Mouse (Mus musculus) C2C12 (cell line): ENCODE results near the gene Rsrp1. TPM values are rescaled to one million over a fixed set of nuclear protein-coding genes. Genes with fewer than 3 reads are reported as not detected.
A peak's percentile ranks its signal among the peaks of the same experiment; 100 is the strongest.

Source experiments
- H3K27me3 ChIP-seq: one replicate; pipeline ENCODE4 v1.6.1; 2011; ENCODE audit not compliant: control insufficient read depth, insufficient read depth, insufficient read length
- H3K36me3 ChIP-seq: one replicate; pipeline ENCODE4 v1.6.1; 2011; ENCODE audit not compliant: control insufficient read depth, insufficient read depth
- H3K4me3 ChIP-seq: one replicate; pipeline ENCODE4 v1.5.1; 2011; ENCODE audit warnings: mild to moderate bottlenecking, control low read depth; ENCODE audit not compliant: poor library complexity, insufficient read depth, severe bottlenecking
- H3K79me2 ChIP-seq: one replicate; pipeline ENCODE4 v1.6.1; 2011; ENCODE audit not compliant: control insufficient read depth, insufficient read depth
- H3K79me3 ChIP-seq: one replicate; pipeline ENCODE4 v1.6.1; 2011; ENCODE audit warnings: low read depth, control low read depth
- H3ac ChIP-seq: one replicate; pipeline ENCODE3; 2011; ENCODE audit warnings: low read depth; ENCODE audit not compliant: control insufficient read depth, insufficient read length
- CEBPB ChIP-seq: IDR thresholded peaks from one replicate; pipeline ENCODE4 v1.6.1; 2011; ENCODE audit warnings: low read depth, mild to moderate bottlenecking, control low read depth, moderate library complexity
- CTCF ChIP-seq: IDR thresholded peaks from one replicate; pipeline ENCODE4 v1.5.1; 2011; ENCODE audit not compliant: control insufficient read depth, insufficient read depth, insufficient read length
- FOSL1 ChIP-seq: IDR thresholded peaks from one replicate; pipeline ENCODE4 v1.8.0; 2011; ENCODE audit warnings: mild to moderate bottlenecking, low read length; ENCODE audit not compliant: poor library complexity, insufficient read depth, severe bottlenecking
- MAX ChIP-seq: IDR thresholded peaks from one replicate; pipeline ENCODE4 v1.6.1; 2011; ENCODE audit warnings: mild to moderate bottlenecking, control low read depth
- MYOD1 ChIP-seq: IDR thresholded peaks from one replicate; pipeline ENCODE4 v1.6.1; 2011; ENCODE audit warnings: low read depth; ENCODE audit not compliant: control insufficient read depth, insufficient read length
- MYOG ChIP-seq: IDR thresholded peaks from one replicate; pipeline ENCODE4 v1.6.1; 2011; ENCODE audit not compliant: control insufficient read depth, insufficient read length; ENCODE audit errors: extremely low read depth
- USF1 ChIP-seq: IDR thresholded peaks from one replicate; pipeline ENCODE4 v1.6.1; 2011; ENCODE audit warnings: low read depth, mild to moderate bottlenecking, control low read depth, moderate library complexity
- long read RNA-seq, 2 experiments: library from polyadenylated mRNA; unstranded; transcript quantifications; one replicate each; pipeline ENCODE4 v2.0.0; 2019 to 2020
- polyA plus RNA-seq: library from polyadenylated mRNA; unstranded; fragments of >200 nt; fragmentation: generic; extraction: Trizol; gene quantifications from one replicate; pipeline ENCODE4 v1.2.1, GENCODE M21; 2012; ENCODE audit warnings: missing spikeins

The Rsrp1 gene
- polyA plus RNA-seq, result 35.4 TPM
- long read RNA-seq, experiment 1, transcript Rsrp1-204 (4 exons, 3,051 nt), result major isoform, 23 of 56 reads
- long read RNA-seq, experiment 1, transcript Rsrp1-201 (5 exons, 1,749 nt), result minor isoform, 20 of 56 reads
- long read RNA-seq, experiment 1, partial matches to known transcripts, result 8 of 56 reads
- long read RNA-seq, experiment 1, other reads (novel, unspliced or antisense), result 5 of 56 reads
- long read RNA-seq, experiment 2, transcript Rsrp1-204 (4 exons, 3,051 nt), result major isoform, 56 of 107 reads
- long read RNA-seq, experiment 2, transcript Rsrp1-201 (5 exons, 1,749 nt), result minor isoform, 30 of 107 reads
- long read RNA-seq, experiment 2, partial matches to known transcripts, result 1 of 107 reads
- long read RNA-seq, experiment 2, other reads (novel, unspliced or antisense), result 18 of 107 reads

DNA sequence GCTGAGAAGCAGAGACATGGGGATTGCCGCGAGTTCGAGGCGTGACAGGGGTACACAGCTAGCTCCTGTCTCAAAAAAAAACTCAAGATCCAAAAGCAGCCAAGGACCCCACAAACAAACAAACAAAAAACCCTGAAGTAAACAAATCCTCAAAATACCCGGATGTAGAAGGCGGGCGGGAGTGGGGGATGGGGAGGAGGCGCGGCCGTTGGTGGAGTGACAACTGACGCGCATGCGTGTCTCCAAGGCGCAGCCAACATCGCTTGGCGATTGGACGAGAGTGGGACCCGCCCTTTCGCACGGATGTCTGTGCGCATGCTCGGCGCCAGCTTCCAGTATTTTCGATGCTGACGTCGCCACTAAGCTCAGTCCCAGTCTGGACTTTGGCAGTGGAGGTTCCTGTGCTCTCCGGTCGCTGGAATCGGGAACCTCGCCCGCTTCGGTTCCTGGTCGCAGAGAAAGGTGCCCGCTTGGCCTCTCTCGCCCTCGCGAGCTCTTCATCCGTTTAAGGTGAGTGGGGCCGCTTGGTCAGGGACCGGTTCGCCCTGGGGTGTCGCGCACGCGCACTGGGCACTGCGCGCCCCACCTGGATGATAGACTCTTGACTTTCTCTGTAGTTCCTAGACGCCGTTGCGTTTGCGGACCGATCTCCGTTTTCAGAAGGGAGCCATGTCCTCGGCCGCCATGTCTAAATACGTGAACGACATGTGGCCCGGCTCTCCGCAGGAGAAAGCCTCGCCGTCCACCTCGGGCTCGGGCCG lies at the start of gene Rsrp1:
Gene Rsrp1, plus strand, starts transcription at position 335 of the 761 bp plus-strand sequence.
- Histone ChIP-seq H3K4me3 (peak within 1 kb of the TSS; percentile 87), H3K27me3 (no peaks in the 10 kb centered on the region), H3ac (peak within 1 kb of the TSS; percentile 81), H3K79me3 (peaks cover 33% of the 10 kb centered on the region), H3K36me3 (peaks cover 43% of the 10 kb centered on the region), H3K79me2 (peaks cover 37% of the 10 kb centered on the region)
- no peak for TF ChIP-seq USF1
- no peak for TF ChIP-seq CTCF
- TF ChIP-seq CEBPB, result no peak
- no peak for TF ChIP-seq FOSL1
- no peak for TF ChIP-seq MAX
- TF ChIP-seq MYOG, result no peak

DNA sequence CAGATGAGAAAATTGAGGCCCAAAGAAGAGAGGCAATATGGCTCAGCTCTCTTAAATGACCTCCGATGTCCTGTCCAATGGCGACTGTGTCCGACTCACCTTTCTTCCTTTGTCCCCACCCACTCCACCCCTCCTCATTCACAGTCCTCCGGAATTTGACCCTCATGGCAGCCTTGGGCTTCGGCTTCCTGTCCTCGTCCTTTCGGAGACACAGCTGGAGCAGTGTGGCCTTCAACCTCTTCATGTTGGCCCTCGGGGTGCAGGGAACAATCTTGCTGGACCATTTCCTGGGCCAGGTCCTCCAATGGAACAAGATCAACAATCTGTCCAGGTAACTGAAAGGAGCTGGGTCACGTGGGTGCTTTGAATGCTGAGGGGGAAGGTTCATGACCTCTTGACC lies 47.2 kb upstream of the Rsrp1 start:
- Histone ChIP-seq H3K79me3 (no peaks in the 10 kb centered on the region), H3K79me2 (no peaks in the 10 kb centered on the region), H3ac (no peak overlapping the region), H3K27me3 (no peaks in the 10 kb centered on the region), H3K36me3 (no peaks in the 10 kb centered on the region), H3K4me3 (no peak overlapping the region)
- no peak for TF ChIP-seq MYOD1
- no peak for TF ChIP-seq FOSL1
- no peak for TF ChIP-seq MYOG
- TF ChIP-seq CTCF, result no peak
- no peak for TF ChIP-seq CEBPB
- TF ChIP-seq MAX, result no peak
- TF ChIP-seq USF1, result no peak

DNA sequence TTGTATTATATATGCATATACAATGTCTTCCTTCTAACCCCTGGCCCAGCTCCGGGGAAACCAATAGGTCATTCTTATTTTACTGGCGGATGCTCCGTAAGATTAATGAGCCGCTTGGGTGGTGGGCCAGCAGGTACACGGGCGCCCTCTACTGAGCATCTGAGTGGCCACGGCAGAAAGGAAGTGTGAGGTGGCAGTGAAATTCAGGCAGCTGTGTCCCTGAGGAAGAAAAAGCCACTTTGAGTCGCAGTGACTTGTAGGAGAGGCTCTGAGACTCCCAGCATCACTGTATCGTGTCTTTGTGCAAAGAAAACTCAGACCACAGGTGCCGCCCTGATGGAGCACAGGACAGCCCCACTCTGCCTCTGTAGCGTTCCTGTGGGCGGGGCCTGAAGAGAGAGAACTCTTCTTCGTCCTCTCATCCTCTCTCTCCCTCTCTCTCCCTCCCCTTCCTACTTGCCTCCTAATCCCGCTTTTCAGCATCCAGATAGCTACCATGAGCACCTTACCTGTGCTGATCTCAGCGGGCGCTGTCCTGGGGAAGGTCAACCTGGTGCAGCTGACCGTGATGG lies 43.9 kb upstream of the Rsrp1 start:
- no peaks in the 10 kb centered on the region for H3K79me2 ChIP-seq
- H3ac ChIP-seq, result no peak overlapping the region
- no peaks in the 10 kb centered on the region for H3K36me3 ChIP-seq
- TF ChIP-seq MAX, result no peak
- peak; percentile 73 for TF ChIP-seq CTCF
- H3K27me3 ChIP-seq, result no peaks in the 10 kb centered on the region
- no peak overlapping the region for H3K4me3 ChIP-seq
- H3K79me3 ChIP-seq, result no peaks in the 10 kb centered on the region

DNA sequence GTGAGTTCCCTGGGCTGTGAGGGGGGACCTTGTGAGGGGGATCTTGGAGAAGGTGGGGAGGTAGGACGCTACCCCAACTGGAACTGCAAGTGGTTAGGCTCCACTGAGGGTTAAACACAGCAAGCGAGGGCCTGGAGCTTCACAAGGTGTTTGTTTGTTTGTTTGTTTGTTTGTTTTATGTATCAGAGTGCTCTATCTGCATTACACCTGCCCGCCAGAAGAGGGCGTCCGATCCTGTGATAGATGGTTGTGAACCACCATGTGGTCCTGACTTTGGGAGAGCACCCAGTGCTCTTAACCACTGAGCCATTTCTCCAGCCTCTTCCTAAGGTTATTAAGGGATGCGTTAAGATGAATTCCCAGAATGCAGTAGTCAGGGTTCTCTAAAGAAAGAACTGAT lies 43.4 kb upstream of the Rsrp1 start:
- H3K36me3 ChIP-seq, result no peaks in the 10 kb centered on the region
- no peak overlapping the region for H3ac ChIP-seq
- TF ChIP-seq CEBPB, result no peak
- TF ChIP-seq USF1, result no peak
- TF ChIP-seq CTCF, result no peak
- no peak for TF ChIP-seq MYOG
- no peak for TF ChIP-seq FOSL1
- TF ChIP-seq MYOD1, result no peak
- TF ChIP-seq MAX, result no peak
- H3K4me3 ChIP-seq, result no peak overlapping the region
- no peaks in the 10 kb centered on the region for H3K79me3 ChIP-seq
- H3K27me3 ChIP-seq, result no peaks in the 10 kb centered on the region
- no peaks in the 10 kb centered on the region for H3K79me2 ChIP-seq

DNA sequence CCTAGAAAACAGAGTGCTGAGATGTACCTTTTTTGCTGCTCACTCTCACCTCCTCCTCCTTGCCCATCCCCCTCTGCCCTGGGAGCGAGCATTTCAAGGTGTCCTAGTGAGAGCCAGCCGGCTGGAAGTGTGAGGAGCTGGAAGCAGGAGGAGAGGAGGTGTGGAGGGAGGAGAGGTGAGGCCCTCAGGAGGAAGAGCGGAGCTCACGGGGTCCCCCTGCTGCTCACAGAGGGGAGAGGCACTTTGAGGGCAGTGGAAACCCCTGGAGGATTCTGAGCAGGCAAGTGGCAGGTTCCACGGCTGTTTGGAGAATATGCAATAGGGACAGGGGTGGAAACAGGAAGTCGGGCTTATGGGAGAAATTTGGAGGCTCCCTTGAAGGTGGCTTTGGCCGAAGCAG lies 40.1 kb upstream of the Rsrp1 start:
- H3K79me2 ChIP-seq, result no peaks in the 10 kb centered on the region
- H3K79me3 ChIP-seq, result no peaks in the 10 kb centered on the region
- TF ChIP-seq MYOG (no peak), USF1 (no peak), CTCF (peak; percentile 75), CEBPB (no peak)
- H3K36me3 ChIP-seq, result no peaks in the 10 kb centered on the region
- no peak overlapping the region for H3K4me3 ChIP-seq
- H3ac ChIP-seq, result no peak overlapping the region
- H3K27me3 ChIP-seq, result no peaks in the 10 kb centered on the region

DNA sequence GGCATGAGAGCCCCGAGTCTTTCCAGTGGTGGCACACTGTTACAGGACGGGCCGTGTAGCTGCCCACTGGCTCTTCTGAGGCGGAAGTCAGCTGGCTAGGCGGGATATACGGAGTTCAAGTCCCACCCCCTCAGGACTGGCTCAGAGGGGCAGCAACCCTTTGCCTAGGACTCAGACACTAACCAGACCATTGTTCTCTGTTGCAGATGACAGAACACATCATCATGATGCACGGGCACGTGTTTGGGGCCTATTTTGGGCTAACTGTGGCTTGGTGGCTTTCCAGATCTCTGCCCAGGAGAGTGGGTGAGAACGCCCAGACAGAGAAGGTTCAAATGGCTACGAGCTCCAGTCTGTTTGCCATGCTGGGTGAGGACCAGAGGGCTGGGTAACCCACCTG lies 39.6 kb upstream of the Rsrp1 start:
- no peaks in the 10 kb centered on the region for H3K36me3 ChIP-seq
- H3ac ChIP-seq, result no peak overlapping the region
- TF ChIP-seq USF1, result peak; percentile 57
- peak; percentile 19 for TF ChIP-seq MYOD1
- TF ChIP-seq FOSL1, result no peak
- peak; percentile 27 for TF ChIP-seq MAX
- TF ChIP-seq CEBPB, result no peak
- no peak for TF ChIP-seq CTCF
- TF ChIP-seq MYOG, result no peak
- no peaks in the 10 kb centered on the region for H3K79me2 ChIP-seq
- no peaks in the 10 kb centered on the region for H3K79me3 ChIP-seq
- no peak overlapping the region for H3K4me3 ChIP-seq
- H3K27me3 ChIP-seq, result no peaks in the 10 kb centered on the region
